Mouse (Mus musculus): ENCODE data around the gene Lrrc36.

Lrrc36 gene

GRCm38 (mm10) chr8:105413391-105413790, at the start of gene Lrrc36, which contains the start of gene Kctd19:
Gene Lrrc36, plus strand, starts transcription at chr8:105413571.
Gene Kctd19, minus strand, starts transcription at chr8:105413502.
- peak; percentile 22 to 51 for DNase-seq (ENCODE audit: low read depth in 1 of 2, low spot score in 2 of 2)

GRCm38 (mm10) chr8:105367107-105367506, 46.3 kb upstream of the Lrrc36 start:
- no peak for DNase-seq (ENCODE audit: low read depth in 1 of 2, low spot score in 2 of 2)

- DNase-seq (ENCODE audit: low read depth in 1 of 2, low spot score in 2 of 2) = no peak
These were observed 40.9 kb upstream of the Lrrc36 start for GRCm38 (mm10) chr8:105372473-105372872.

- DNase-seq (ENCODE audit: low read depth in 1 of 2, low spot score in 2 of 2) = no peak
These were observed 40.3 kb upstream of the Lrrc36 start, which contains the start of gene Plekhg4 for GRCm38 (mm10) chr8:105373032-105373431. Gene Plekhg4, plus strand, starts transcription at chr8:105373274.

GRCm38 (mm10) chr8:105374513-105374966, 38.8 kb upstream of the Lrrc36 start:
- peak in 1 of 2 experiments; percentile 48 for DNase-seq (ENCODE audit: low read depth in 1 of 2, low spot score in 2 of 2)

- no peak for DNase-seq (ENCODE audit: low read depth in 1 of 2, low spot score in 2 of 2)
These were observed 34.7 kb upstream of the Lrrc36 start for GRCm38 (mm10) chr8:105378673-105379072.

- no peak for DNase-seq (ENCODE audit: low read depth in 1 of 2, low spot score in 2 of 2)
These were observed 33.1 kb upstream of the Lrrc36 start for GRCm38 (mm10) chr8:105380308-105380707.

- no peak for DNase-seq (ENCODE audit: low read depth in 1 of 2, low spot score in 2 of 2)
These were observed 29.3 kb upstream of the Lrrc36 start for GRCm38 (mm10) chr8:105384070-105384469.

GRCm38 (mm10) chr8:105387151-105387550, 26.2 kb upstream of the Lrrc36 start:
- DNase-seq (ENCODE audit: low read depth in 1 of 2, low spot score in 2 of 2) = no peak

GRCm38 (mm10) chr8:105389096-105389495, 24.3 kb upstream of the Lrrc36 start:
- DNase-seq (ENCODE audit: low read depth in 1 of 2, low spot score in 2 of 2) = no peak

GRCm38 (mm10) chr8:105393089-105393787, 20.1 kb upstream of the Lrrc36 start:
- DNase-seq (ENCODE audit: low read depth in 1 of 2, low spot score in 2 of 2) = no peak

GRCm38 (mm10) chr8:105393915-105394314, 19.5 kb upstream of the Lrrc36 start:
- DNase-seq (ENCODE audit: low read depth in 1 of 2, low spot score in 2 of 2) = no peak

GRCm38 (mm10) chr8:105397747-105398146, 15.6 kb upstream of the Lrrc36 start:
- DNase-seq (ENCODE audit: low read depth in 1 of 2, low spot score in 2 of 2) = no peak

GRCm38 (mm10) chr8:105400016-105400415, 13.4 kb upstream of the Lrrc36 start:
- no peak for DNase-seq (ENCODE audit: low read depth in 1 of 2, low spot score in 2 of 2)

- DNase-seq (ENCODE audit: low read depth in 1 of 2, low spot score in 2 of 2) = no peak
These were observed 9.9 kb upstream of the Lrrc36 start for GRCm38 (mm10) chr8:105403467-105403866.

GRCm38 (mm10) chr8:105404496-105404895, 8.9 kb upstream of the Lrrc36 start:
- no peak for DNase-seq (ENCODE audit: low read depth in 1 of 2, low spot score in 2 of 2)

GRCm38 (mm10) chr8:105406416-105406815, 7.0 kb upstream of the Lrrc36 start:
- no peak for DNase-seq (ENCODE audit: low read depth in 1 of 2, low spot score in 2 of 2)

GRCm38 (mm10) chr8:105408331-105408730, 5.0 kb upstream of the Lrrc36 start:
- no peak for DNase-seq (ENCODE audit: low read depth in 1 of 2, low spot score in 2 of 2)

- DNase-seq (ENCODE audit: low read depth in 1 of 2, low spot score in 2 of 2) = no peak
These were observed 3.4 kb upstream of the Lrrc36 start for GRCm38 (mm10) chr8:105409947-105410346.

GRCm38 (mm10) chr8:105418992-105419391, 5.6 kb downstream of the Lrrc36 start:
- DNase-seq (ENCODE audit: low read depth in 1 of 2, low spot score in 2 of 2) = no peak

GRCm38 (mm10) chr8:105419800-105420199, 6.4 kb downstream of the Lrrc36 start:
- no peak for DNase-seq (ENCODE audit: low read depth in 1 of 2, low spot score in 2 of 2)

- DNase-seq (ENCODE audit: low read depth in 1 of 2, low spot score in 2 of 2) = no peak
These were observed 8.6 kb downstream of the Lrrc36 start for GRCm38 (mm10) chr8:105422006-105422405.

- no peak for DNase-seq (ENCODE audit: low read depth in 1 of 2, low spot score in 2 of 2)
These were observed 13.5 kb downstream of the Lrrc36 start for GRCm38 (mm10) chr8:105426878-105427277.
